9 mouse cellular contexts compared by ENCODE assay signal in genomic region chr2:52558411-52558810, GRCm38 (mm10).
DNase-seq lines count a peak whose midpoint lies in the region; ATAC-seq and TF ChIP-seq lines count a peak whose summit lies in the region.
"Had no signal": no experiment of that assay in that cellular context is flagged by ENCODE, and none has a peak within 500 bp of the region (broad histone marks: within the 10 kb centered on the region; RNA-seq: fewer than 3 reads in every experiment).

No protein-coding gene starts in this region.

- H3K27ac ChIP-seq in gastrocnemius, adult 2 months, result peak overlapping the region; percentile 35; the same call in 1 of the 2 replicates
- H3K27ac ChIP-seq in hindbrain, embryonic 11.5 days (ENCODE audit: low read depth, low read length), result no peak overlapping the region
- H3K27ac ChIP-seq: limb, embryonic 13.5 days had no signal

- H3K36me3 ChIP-seq in hindbrain, embryonic 11.5 days (ENCODE audit: control insufficient read depth, insufficient read depth, low read length), result no peaks in the 10 kb centered on the region
- H3K36me3 ChIP-seq: limb, embryonic 13.5 days had no signal

- 39% methylated on average over 8 of the region's 8 CpGs for WGBS in hindbrain, embryonic 11.5 days

- peak overlapping the region; percentile 40 for H3K4me3 ChIP-seq in gastrocnemius, adult 2 months
- H3K4me3 ChIP-seq in hindbrain, embryonic 11.5 days (ENCODE audit: low read depth, low read length), result peak overlapping the region; percentile 31
- H3K4me3 ChIP-seq: limb, embryonic 13.5 days had no signal

- peak overlapping the region; percentile 37; the same call in 1 of the 2 replicates for H3K4me2 ChIP-seq in hindbrain, embryonic 11.5 days (replicated peaks; ENCODE audit: low read depth, low read length)
- H3K4me2 ChIP-seq: limb, embryonic 13.5 days had no signal

- no peak for TF ChIP-seq CTCF in gastrocnemius, adult 2 months (IDR thresholded peaks at IDR 0.05)

- H3K9me3 ChIP-seq in hindbrain, embryonic 11.5 days (ENCODE audit: control insufficient read depth, low read length), result 0 out of 2 replicates have a peak, but pooled peaks cover under 1% of the 10 kb centered on the region
- H3K9me3 ChIP-seq: limb, embryonic 13.5 days had no signal

- ATAC-seq in hindbrain, embryonic 11.5 days (ENCODE audit: low FRiP score), result peak; percentile 94

- H3K27me3 ChIP-seq in hindbrain, embryonic 11.5 days (ENCODE audit: control insufficient read depth, insufficient read depth, low read length), result no peaks in the 10 kb centered on the region
- H3K27me3 ChIP-seq: limb, embryonic 13.5 days had no signal

- intact Hi-C loops in gastrocnemius, adult 2 months (cut with DNase I), result no loop called here
- intact Hi-C loops in left cerebral cortex, postnatal 25 days (cut with DNase I), result no loop called here

- 0 out of 2 replicates have a peak, but pooled peaks cover 2% of the 10 kb centered on the region for H3K4me1 ChIP-seq in hindbrain, embryonic 11.5 days (replicated peaks; ENCODE audit: control insufficient read depth, insufficient read depth, low read length)
- H3K4me1 ChIP-seq: limb, embryonic 13.5 days had no signal

- peak; percentile 37 for DNase-seq in gastrocnemius, adult 2 months
- no peak for DNase-seq in gastrocnemius, adult 8-10 months (ENCODE audit: low spot score in 2 of 2)
- DNase-seq in cerebellum, postnatal 10 days, result peak; percentile 78 to 79
- DNase-seq in hindbrain, embryonic 11.5 days (ENCODE audit: low spot score), result peak; percentile 58
- peak; percentile 66 to 83 for DNase-seq in left cerebral cortex, postnatal 25 days (ENCODE audit: low spot score in 2 of 2)
- peak; percentile 53 for DNase-seq in right cerebral cortex, postnatal 14 days
- no peak for DNase-seq in kidney, adult 8-10 months
- no peak for DNase-seq in kidney, adult 9 months

- peak overlapping the region; percentile 35 for H3K9ac ChIP-seq in hindbrain, embryonic 11.5 days (ENCODE audit: low read depth, low read length)
- H3K9ac ChIP-seq: limb, embryonic 13.5 days had no signal

Comparison
In these comparisons a context has a peak if more than half of its experiments do, and no peak if none do; other contexts are left out.
1. DNase-seq: peak in gastrocnemius, adult 2 months (single experiment), cerebellum, postnatal 10 days (2 of 2), hindbrain, embryonic 11.5 days (single experiment), left cerebral cortex, postnatal 25 days (2 of 2) and right cerebral cortex, postnatal 14 days (single experiment); none in gastrocnemius, adult 8-10 months (0 of 2), kidney, adult 8-10 months (0 of 2) and kidney, adult 9 months (single experiment).